Mouse (Mus musculus) layer of hippocampus, adult 6 months (tissue): Measurements from ENCODE around the gene Zfp148. TPM values are rescaled to one million over a fixed set of nuclear protein-coding genes. Genes with fewer than 3 reads are reported as not detected.

ENCODE experiments used
- long read RNA-seq, 2 experiments: library from polyadenylated mRNA; unstranded; transcript quantifications; one replicate each; pipeline ENCODE4 v2.0.0; 2019 to 2020
- polyA plus RNA-seq: library from polyadenylated mRNA; unstranded; fragments of <200 nt; fragmentation: Nextera tagmentation; gene quantifications from 2 replicates; pipeline ENCODE4 v1.2.3, GENCODE M21; 2021

Zfp148 gene
- 27.8 and 29.2 TPM in 2 replicates for polyA plus RNA-seq
- long read RNA-seq, experiment 1, full-length matches to known transcripts: 40 of 92 reads
- long read RNA-seq, experiment 1, partial matches to known transcripts: 28 of 92 reads
- long read RNA-seq, experiment 1, other reads (novel, unspliced or antisense): 24 of 92 reads
- long read RNA-seq, experiment 2, full-length matches to known transcripts: 240 of 289 reads
- long read RNA-seq, experiment 2, partial matches to known transcripts: 9 of 289 reads
- long read RNA-seq, experiment 2, other reads (novel, unspliced or antisense): 40 of 289 reads

DNA sequence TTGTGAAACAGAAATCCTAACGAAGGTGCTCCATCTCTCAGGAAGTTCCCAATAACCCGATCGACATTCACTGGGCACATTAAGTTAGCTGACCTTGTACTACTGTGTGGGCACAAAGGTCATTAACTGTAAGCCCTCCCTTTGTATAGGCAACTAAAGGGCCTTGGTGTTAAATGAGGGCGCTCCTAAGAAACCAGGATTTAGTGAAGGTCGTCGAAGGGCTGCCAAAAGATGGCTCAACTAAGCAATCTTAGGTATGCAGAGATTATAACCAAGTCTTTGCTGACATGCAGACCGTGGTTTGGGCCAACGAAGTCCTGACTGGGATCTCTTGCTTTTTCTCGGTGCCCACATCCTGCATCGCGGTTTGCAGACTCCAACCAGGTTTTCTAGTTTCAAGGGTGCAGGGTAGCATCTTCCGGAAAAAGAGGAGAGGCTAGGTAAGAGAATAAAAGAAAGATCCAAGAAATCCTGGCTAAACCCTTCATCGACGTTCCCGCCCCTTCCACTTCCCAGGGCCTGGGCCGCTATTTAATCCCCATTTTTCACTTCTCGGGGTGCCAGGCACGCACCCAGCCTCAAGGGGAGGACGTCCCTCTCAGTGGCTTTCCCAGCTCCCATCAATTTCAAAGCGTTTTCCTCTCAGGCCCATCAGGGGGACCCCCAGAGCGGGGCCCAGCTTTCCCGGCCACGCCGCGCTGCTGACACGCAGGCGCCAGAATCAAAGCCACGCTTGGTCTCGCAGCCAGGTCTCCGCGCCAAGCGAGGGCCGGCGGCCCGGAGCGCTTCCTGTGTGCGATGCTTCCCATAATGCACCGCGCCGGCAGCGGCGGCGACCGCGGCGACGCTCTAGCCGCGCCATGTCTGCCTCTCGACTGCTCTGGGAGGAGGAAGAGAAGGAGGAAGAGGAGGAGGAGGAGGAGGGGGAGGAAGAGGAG is at the start of gene Zfp148:
Zfp148 (plus strand) TSS at position 893 of the 938 bp plus-strand sequence.

DNA sequence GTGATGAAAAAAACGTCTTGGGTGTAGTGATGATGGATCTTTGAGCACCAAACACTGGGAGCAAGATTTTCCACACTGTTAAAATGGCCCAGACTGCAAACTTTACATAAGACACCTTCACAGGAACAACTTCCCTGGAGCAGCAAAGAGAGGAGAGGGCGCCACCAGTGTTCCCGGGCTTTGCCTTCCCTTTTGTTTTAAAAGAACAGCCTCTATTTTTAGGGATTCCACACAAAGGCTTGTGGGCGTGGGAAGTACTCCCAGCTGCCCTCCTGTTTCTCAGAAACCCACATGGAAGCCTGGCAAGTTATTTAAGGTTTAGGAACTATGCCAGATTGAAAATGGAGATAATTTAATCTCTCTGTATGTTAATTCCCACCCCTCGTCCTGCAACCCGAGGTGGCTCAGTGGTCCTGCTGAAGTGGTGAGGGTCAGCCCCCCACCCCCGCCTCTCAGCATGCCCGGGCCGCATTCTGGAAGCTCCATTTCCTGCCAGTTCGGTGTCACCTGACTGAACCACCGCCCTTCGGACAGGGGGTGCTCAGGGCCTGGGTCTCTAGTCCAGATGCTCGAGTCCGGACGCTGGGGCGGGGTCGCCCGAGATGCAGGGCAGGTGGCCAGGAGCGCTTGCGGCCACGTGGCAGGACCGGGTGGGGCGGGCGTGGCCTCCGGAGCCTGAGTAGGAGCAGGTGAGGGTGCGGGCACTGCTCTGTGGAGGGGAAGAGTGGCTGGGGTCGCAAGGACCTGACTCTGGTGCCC is 136.3 kb downstream of the Zfp148 start, which contains the start of gene Slc12a8:
Slc12a8 (plus strand) TSS at position 522 of the 759 bp plus-strand sequence.

Other genes starting within 250 kb of the Zfp148 start
- gene Osbpl11, start 195.8 kb upstream of the Zfp148 start, polyA plus RNA-seq: 5.7 and 6.2 TPM in 2 replicates
- gene Snx4, start 129.4 kb upstream of the Zfp148 start, polyA plus RNA-seq: 30.1 and 32.1 TPM in 2 replicates
- 0.99 and 1.1 TPM in 2 replicates for gene Slc12a8, start 136.5 kb downstream of the Zfp148 start, polyA plus RNA-seq